Mouse (Mus musculus): ENCODE results near the gene Spink2. TPM values are rescaled to one million over a fixed set of nuclear protein-coding genes. Genes with fewer than 3 reads are reported as not detected.

The Spink2 gene
- not detected for total RNA-seq (2021)
- long read RNA-seq, experiment 1: 0 reads
- long read RNA-seq, experiment 2: 0 reads

GRCm38 (mm10) chr5:77211236-77211635 lies at the start of gene Spink2:
Gene Spink2 (minus strand): TSS chr5:77211471.
- TF ChIP-seq CTCF (IDR thresholded peaks at IDR 0.05): no peak
- intact Hi-C loops (cut with DNase I): no loop called here
- Histone ChIP-seq H3K27ac (no peak within 1 kb of the TSS), H3K4me3 (no peak within 1 kb of the TSS)
- DNase-seq (ENCODE audit: extremely low spot score in 1 of 2, low spot score in 2 of 2): no peak

GRCm38 (mm10) chr5:77260141-77260540 lies 48.9 kb upstream of the Spink2 start:
- DNase-seq (ENCODE audit: extremely low spot score in 1 of 2, low spot score in 2 of 2): no peak

GRCm38 (mm10) chr5:77259315-77259714 lies 48.0 kb upstream of the Spink2 start:
- no peak for DNase-seq (ENCODE audit: extremely low spot score in 1 of 2, low spot score in 2 of 2)
- intact Hi-C loops (cut with DNase I): no loop called here
- H3K4me3 ChIP-seq: no peak overlapping the region
- no peak overlapping the region for H3K27ac ChIP-seq
- TF ChIP-seq CTCF (IDR thresholded peaks at IDR 0.05): no peak

More at GRCm38 (mm10) chr5:77260141-77260540, 48.9 kb upstream of the Spink2 start:
- Histone ChIP-seq H3K27ac (no peak overlapping the region), H3K4me3 (no peak overlapping the region)
- TF ChIP-seq CTCF (IDR thresholded peaks at IDR 0.05): no peak
- intact Hi-C loops (cut with DNase I): no loop called here

- DNase-seq (ENCODE audit: extremely low spot score in 1 of 2, low spot score in 2 of 2): no peak
- H3K4me3 ChIP-seq: no peak overlapping the region
- TF ChIP-seq CTCF (IDR thresholded peaks at IDR 0.05): no peak
- intact Hi-C loops (cut with DNase I): no loop called here
- H3K27ac ChIP-seq: no peak overlapping the region
These were observed 46.3 kb upstream of the Spink2 start for GRCm38 (mm10) chr5:77257603-77258002.

GRCm38 (mm10) chr5:77254402-77254801 lies 43.1 kb upstream of the Spink2 start:
- no peak for TF ChIP-seq CTCF (IDR thresholded peaks at IDR 0.05)
- Histone ChIP-seq H3K27ac (no peak overlapping the region), H3K4me3 (no peak overlapping the region)
- no peak for DNase-seq (ENCODE audit: extremely low spot score in 1 of 2, low spot score in 2 of 2)
- intact Hi-C loops (cut with DNase I): no loop called here

- H3K27ac ChIP-seq: no peak overlapping the region
- intact Hi-C loops (cut with DNase I): no loop called here
- no peak for TF ChIP-seq CTCF (IDR thresholded peaks at IDR 0.05)
- DNase-seq (ENCODE audit: extremely low spot score in 1 of 2, low spot score in 2 of 2): no peak
- no peak overlapping the region for H3K4me3 ChIP-seq
These were observed 41.9 kb upstream of the Spink2 start for GRCm38 (mm10) chr5:77253154-77253553.

- intact Hi-C loops (cut with DNase I): no loop called here
- TF ChIP-seq CTCF (IDR thresholded peaks at IDR 0.05): no peak; the same call in 1 of the 2 replicates
- no peak for DNase-seq (ENCODE audit: extremely low spot score in 1 of 2, low spot score in 2 of 2)
- Histone ChIP-seq H3K4me3 (no peak overlapping the region), H3K27ac (no peak overlapping the region)
These were observed 41.0 kb upstream of the Spink2 start for GRCm38 (mm10) chr5:77252115-77252827.

GRCm38 (mm10) chr5:77251656-77252055 lies 40.4 kb upstream of the Spink2 start:
- intact Hi-C loops (cut with DNase I): no loop called here
- Histone ChIP-seq H3K27ac (no peak overlapping the region), H3K4me3 (no peak overlapping the region)
- TF ChIP-seq CTCF (IDR thresholded peaks at IDR 0.05): no peak
- no peak for DNase-seq (ENCODE audit: extremely low spot score in 1 of 2, low spot score in 2 of 2)

GRCm38 (mm10) chr5:77250083-77250482 lies 38.8 kb upstream of the Spink2 start:
- no peak for DNase-seq (ENCODE audit: extremely low spot score in 1 of 2, low spot score in 2 of 2)
- TF ChIP-seq CTCF (IDR thresholded peaks at IDR 0.05): no peak
- H3K4me3 ChIP-seq: no peak overlapping the region
- intact Hi-C loops (cut with DNase I): no loop called here
- no peak overlapping the region for H3K27ac ChIP-seq

GRCm38 (mm10) chr5:77245787-77246671 lies 34.8 kb upstream of the Spink2 start:
- no peak for DNase-seq (ENCODE audit: extremely low spot score in 1 of 2, low spot score in 2 of 2)
- H3K27ac ChIP-seq: no peak overlapping the region
- H3K4me3 ChIP-seq: peak overlapping the region; percentile 18; the same call in 1 of the 2 replicates
- TF ChIP-seq CTCF (IDR thresholded peaks at IDR 0.05): no peak
- intact Hi-C loops (cut with DNase I): no loop called here

- Histone ChIP-seq H3K27ac (no peak overlapping the region), H3K4me3 (peak overlapping the region; percentile 18; the same call in 1 of the 2 replicates)
- no peak for TF ChIP-seq CTCF (IDR thresholded peaks at IDR 0.05)
- intact Hi-C loops (cut with DNase I): no loop called here
- DNase-seq (ENCODE audit: extremely low spot score in 1 of 2, low spot score in 2 of 2): no peak
These were observed 34.2 kb upstream of the Spink2 start for GRCm38 (mm10) chr5:77245463-77245786.

- TF ChIP-seq CTCF (IDR thresholded peaks at IDR 0.05): no peak
- intact Hi-C loops (cut with DNase I): no loop called here
- H3K4me3 ChIP-seq: no peak overlapping the region
- peak in 1 of 2 experiments; percentile 10 for DNase-seq (ENCODE audit: extremely low spot score in 1 of 2, low spot score in 2 of 2)
- H3K27ac ChIP-seq: no peak overlapping the region
These were observed 33.2 kb upstream of the Spink2 start for GRCm38 (mm10) chr5:77244331-77244987.
